Mouse (Mus musculus) lung, postnatal 25 days (tissue): ENCODE results near the gene Tet1.
A peak's percentile ranks its signal among the peaks of the same experiment; 100 is the strongest.

Experiments used
- DNase-seq: peaks from one replicate; pipeline ENCODE4 v3.0.0; 2022; ENCODE audit warnings: low spot score

Gene Tet1

DNA sequence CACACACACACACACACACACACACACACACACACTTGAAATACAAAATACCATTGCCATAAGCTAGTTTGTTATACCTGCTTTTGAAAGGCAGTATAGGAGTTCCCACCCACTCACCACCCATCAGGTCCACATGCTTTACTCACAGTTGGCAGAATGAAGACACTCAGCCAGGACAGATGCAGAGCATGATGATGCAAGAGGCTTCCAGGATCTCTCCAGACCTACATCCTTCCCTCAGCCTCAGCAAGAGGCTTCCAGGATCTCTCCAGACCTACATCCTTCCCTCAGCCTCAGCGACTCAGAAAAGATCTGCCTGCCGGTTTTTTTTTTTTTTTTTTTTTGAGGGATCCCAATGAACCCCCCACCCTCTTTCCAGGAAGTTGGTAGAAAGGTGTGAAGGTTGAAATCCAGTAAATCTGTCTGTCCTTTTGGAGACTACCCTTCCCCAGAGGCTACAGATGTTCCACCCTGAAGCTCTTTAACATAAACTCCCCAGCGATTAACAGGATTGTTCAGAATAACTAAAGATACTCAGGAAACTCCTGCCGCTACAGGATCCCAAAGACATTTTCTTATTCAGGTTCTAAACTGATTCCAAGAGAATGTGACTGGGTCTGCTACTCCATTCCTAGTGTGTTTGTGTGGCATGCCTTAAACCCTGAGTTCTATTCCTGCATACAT, 16.1 kb downstream of the Tet1 start:
- no peak for DNase-seq

GRCm38 (mm10) chr10:62891025-62891424, 17.8 kb downstream of the Tet1 start:
- no peak for DNase-seq

- no peak for DNase-seq
Observed at GRCm38 (mm10) chr10:62886799-62887591, 21.8 kb downstream of the Tet1 start.

DNA sequence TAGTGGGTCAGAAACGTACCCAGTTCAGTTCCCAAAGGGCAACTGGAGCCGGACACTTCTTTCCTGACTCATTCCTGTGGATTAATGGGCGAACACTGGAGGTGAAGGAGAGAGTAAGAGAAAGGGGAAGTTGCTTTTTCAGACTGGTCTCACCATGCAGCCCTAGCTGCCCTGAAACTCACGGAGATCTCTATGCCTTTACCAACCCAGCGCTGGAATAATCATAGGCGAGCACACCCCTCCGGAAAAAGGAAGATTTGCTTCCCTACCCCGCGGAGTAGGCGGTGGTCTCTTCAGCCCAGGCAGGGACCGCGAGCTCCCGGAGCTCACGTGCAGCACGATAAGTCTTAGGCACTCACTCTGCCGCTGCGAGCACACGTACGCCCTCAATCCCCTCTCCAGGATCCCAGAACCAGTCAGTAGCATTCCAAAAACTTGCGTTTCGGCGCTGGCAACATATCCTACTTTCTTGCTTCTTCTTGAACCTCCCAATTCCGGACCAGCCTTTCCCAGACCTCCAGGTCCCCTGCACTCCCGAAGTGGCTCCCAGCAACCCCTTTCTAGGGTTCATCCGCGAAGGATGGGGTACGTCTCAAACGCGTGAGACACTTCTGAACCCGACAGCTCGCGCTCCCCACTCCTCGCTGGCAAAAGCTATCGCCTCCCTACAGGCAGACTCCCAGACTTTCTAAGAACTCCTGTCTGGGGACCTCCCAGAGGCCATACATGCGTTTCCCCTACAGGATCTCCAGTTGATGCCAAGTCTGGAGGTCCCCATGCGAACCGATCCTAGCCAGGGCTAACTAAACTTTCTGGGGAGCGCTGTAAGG, 22.6 kb downstream of the Tet1 start:
- DNase-seq, result no peak

GRCm38 (mm10) chr10:62885460-62885859, 23.3 kb downstream of the Tet1 start:
- no peak for DNase-seq

- DNase-seq, result no peak
Observed at GRCm38 (mm10) chr10:62884517-62884916, 24.3 kb downstream of the Tet1 start.

DNA sequence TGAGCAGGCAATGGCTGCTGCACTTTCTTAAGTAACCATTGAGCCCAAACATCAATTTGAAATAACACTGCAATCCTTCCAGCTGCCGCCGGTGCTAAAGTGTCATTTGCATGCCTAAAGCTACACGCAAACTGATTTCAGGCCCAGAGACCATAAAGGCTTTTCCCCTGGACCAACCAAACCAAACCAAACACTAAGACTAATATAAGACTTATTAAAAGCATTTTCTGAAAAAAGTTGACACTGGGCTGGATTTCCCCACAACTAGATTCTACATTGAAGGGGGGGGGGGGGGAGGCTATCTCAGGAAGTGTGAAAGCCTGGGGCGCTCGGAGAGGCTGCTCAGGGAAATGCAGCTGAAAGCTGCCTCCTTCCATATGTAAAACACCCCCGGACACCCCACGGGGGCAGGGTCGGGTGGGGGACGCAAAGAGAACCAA, 24.8 kb downstream of the Tet1 start:
- DNase-seq, result no peak

GRCm38 (mm10) chr10:62881211-62881610, 27.6 kb downstream of the Tet1 start:
- no peak for DNase-seq

DNA sequence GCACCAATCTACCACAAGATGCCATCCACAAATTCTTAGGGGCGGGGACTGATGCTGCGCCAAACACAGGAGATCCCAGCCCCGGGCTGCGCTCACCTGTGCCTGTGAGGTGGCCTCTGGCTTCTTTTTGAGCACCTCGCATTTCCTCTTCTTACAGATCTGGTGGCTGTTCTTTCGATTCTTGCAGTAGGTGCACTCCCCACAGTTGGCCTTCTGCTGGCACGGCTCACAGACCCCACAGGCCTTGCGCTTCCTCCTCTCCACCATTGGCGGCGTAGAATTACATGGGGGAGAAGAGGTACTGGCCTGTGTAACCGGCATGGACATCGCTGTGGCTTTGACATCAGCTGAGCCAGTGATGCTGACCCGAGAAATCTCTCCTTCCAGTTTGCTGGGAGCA, 30.7 kb downstream of the Tet1 start:
- no peak for DNase-seq

- no peak for DNase-seq
Observed at GRCm38 (mm10) chr10:62875565-62875964, 33.2 kb downstream of the Tet1 start.

DNA sequence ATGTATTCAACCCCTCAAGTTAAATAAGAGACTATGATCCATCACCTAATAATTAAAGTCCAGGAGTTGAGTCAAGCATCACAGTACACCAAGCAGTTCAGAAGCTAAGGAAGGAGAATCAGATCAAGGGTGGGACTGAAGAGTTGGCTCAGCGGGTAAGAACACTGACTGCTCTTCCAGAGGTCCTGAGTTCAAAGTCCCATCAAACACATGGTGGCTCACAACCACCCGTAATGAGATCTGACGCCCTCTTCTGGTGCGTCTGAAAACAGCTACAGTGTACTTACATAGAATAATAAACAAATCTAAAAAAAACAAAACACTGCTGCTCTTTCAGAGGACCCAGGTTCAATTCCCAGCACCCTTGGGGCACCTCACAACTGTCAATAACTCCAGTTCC, 34.0 kb downstream of the Tet1 start:
- no peak for DNase-seq

- no peak for DNase-seq
Observed at GRCm38 (mm10) chr10:62866035-62866791, 42.6 kb downstream of the Tet1 start.

- DNase-seq, result peak; percentile 57
Observed at GRCm38 (mm10) chr10:62865167-62866034, 43.4 kb downstream of the Tet1 start.

- no peak for DNase-seq
Observed at GRCm38 (mm10) chr10:62863563-62863962, 45.2 kb downstream of the Tet1 start.

- DNase-seq, result no peak
Observed at GRCm38 (mm10) chr10:62862435-62862834, 46.4 kb downstream of the Tet1 start.

DNA sequence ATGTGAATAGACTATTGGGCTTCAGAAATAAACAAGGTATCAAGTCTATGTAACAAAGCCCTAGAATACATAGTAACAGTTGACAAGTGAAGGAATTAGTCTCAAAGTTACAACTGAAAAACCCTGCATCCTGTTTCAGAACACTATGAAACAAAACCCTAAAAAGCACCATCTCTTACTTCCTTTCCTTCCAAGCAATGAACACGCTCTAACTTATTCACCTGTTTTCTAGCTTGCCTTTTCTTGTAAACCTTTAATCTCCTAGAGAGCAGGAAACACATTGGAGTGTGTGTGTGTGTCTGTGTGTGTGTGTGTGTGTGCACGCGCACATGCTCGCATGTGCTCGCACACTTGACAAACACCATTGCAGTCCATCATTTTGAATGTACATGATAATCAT, 49.8 kb downstream of the Tet1 start:
- DNase-seq, result no peak

DNA sequence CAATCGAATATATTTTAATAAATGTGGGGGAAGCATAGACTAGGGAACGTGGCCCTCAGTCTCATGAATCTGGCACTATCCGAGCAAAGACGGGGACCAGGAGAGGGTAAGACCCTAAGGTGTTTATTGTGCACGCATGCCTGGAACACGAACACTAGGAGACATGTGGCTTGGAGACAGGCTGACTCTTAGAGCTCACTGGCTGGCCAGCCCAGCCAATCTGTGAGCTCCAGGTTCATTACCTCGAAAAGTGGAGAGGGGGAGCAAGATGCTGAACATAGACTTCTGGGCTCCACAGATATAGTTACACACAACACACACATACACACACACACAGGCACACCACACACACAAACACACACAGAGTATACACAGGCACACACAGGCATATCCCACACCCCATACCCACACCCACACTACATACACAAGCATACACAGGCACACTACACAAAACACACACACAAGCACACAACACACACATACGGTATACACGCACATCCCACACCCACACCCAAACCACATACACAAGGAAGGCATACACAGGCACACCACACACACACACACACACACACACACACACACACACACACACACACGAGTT, 52.0 kb downstream of the Tet1 start:
- no peak for DNase-seq

DNA sequence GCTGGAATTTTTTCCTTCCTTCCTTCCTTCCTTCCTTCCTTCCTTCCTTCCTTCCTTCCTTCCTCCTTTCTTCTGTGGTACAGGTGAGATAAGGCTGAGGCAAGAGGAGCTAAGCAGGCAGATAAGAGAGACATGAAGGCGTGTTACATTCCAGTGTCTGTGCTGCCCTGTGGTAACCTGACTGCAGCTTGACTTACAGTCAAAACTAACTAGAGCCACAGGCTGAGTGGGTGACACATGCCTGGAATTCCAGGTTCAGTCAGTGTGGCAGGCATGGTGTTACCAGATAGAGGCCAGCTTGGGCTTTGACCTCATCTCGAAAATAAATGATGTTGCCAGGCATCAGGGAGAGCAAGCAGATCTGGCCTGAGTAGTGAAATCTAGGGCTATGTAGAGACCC, 53.8 kb downstream of the Tet1 start:
- DNase-seq, result no peak

- no peak for DNase-seq
Observed at GRCm38 (mm10) chr10:62854581-62854980, 54.2 kb downstream of the Tet1 start.

GRCm38 (mm10) chr10:62851578-62851977, 57.2 kb downstream of the Tet1 start:
- DNase-seq, result no peak

GRCm38 (mm10) chr10:62851025-62851424, 57.8 kb downstream of the Tet1 start:
- DNase-seq, result no peak
